Mouse (Mus musculus) G1E (cell line): ENCODE data around the gene Hoxd13.

ENCODE experiments used
- CTCF ChIP-seq: IDR thresholded peaks from 2 replicates; pipeline ENCODE4 v1.5.1; 2012; ENCODE audit warnings: low read depth, low read length, inconsistent platforms, mixed read lengths
- GATA1 ChIP-seq: IDR thresholded peaks from 2 replicates; pipeline ENCODE4 v1.6.1; 2012; ENCODE audit warnings: borderline replicate concordance, low read length, inconsistent platforms, mixed read lengths
- POLR2AphosphoS5 ChIP-seq: IDR thresholded peaks from 2 replicates; pipeline ENCODE4 v1.6.1; 2012; ENCODE audit warnings: low read depth, low read length, inconsistent platforms; ENCODE audit not compliant: insufficient replicate concordance

DNA sequence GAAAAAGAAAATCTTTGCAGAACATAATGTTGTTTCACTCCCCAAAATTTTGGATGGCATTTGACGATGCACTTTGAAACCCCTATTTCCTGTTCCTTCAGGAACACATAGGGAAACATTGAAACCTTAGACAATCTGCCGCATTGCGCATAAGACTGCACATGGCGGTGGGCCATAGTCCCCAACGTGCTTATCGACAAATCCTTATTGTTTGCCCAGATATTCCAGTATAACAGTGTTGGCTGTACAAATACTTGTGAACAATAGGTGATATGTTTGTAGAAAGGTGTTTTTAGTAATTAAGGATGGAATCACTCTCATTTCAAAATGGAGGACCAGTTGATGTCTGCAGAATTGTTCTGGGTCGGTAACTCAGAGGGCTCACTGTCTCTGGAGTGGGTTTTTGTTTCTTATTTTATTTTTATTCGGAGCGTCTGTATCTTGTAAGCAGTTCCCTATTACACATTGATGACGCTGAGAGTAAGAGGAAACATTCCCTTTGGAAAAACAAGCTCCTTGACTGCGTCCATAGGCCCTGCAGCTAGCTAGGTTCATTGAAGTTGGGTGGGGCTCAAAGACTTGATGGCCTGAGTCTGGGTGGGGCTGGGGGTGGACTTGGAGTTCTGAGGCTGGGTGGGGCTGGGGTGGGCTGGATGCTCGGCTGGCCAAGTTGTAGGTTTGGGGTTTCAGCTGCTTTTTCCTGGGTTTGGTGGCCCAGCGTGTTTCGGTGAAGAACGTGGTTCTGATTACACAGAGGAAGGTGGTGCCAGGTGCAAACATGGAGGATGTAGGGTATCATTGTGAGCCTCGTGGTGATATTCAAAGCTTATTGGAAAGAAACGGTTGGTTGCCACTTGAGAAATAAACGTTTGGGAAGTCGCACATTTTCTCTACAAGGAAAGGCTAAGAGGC lies 45.4 kb downstream of the Hoxd13 start:
- TF ChIP-seq CTCF (no peak), GATA1 (no peak), POLR2AphosphoS5 (no peak)
